Mouse (Mus musculus) megakaryocyte, embryonic 14.5 days (primary cell): ENCODE measurements around the gene Fcer1g.

ENCODE experiments used
- FLI1 ChIP-seq: IDR thresholded peaks from 2 replicates; pipeline ENCODE4 v1.6.1; 2012; ENCODE audit warnings: low read length, inconsistent platforms, mixed read lengths
- GATA1 ChIP-seq: IDR thresholded peaks from 3 replicates; pipeline ENCODE4 v1.6.1; 2012; ENCODE audit warnings: mixed read lengths, low read length, inconsistent platforms, borderline replicate concordance

DNA sequence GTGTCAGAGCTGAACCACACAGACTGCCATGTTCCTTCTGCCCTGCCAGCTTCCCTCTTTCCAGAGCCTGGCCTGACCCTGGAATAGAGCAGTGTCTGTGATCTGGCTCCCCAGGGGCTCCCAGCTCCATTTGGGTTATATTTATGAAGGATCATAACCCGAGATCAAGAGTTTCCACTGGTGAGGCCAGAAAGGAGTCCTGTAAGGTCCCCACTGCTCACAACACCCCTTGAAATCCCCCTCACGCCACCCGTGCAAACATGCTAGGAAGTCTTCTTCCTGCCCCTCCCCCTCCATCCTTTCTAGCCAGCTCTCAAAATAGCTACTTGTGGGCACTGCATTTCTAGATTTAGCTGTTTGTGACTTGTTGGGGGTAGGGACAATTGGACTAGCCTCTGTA is 50.5 kb downstream of the Fcer1g start:
- TF ChIP-seq GATA1 (no peak), FLI1 (no peak)
